Mouse (Mus musculus): ENCODE measurements around the gene Sectm1a. TPM values are rescaled to one million over a fixed set of nuclear protein-coding genes. Genes with fewer than 3 reads are reported as not detected.
"Not testable (repeated sequence)": the region's sequence is repeated elsewhere in the genome, so short reads cannot be mapped to it uniquely, and the experiment has no call there.

Gene Sectm1a
- polyA plus RNA-seq, 1 experiment from 2014 or later, result 0.81 TPM

GRCm38 (mm10) chr11:121111051-121111450 is 30.0 kb upstream of the Sectm1a start:
- no peak overlapping the region for H3K9ac ChIP-seq
- no peak overlapping the region for H3K4me2 ChIP-seq
- no peaks in the 10 kb centered on the region for H3K36me3 ChIP-seq
- H3K4me1 ChIP-seq, result no peaks in the 10 kb centered on the region
- ATAC-seq (ENCODE audit: insufficient number of reproducible peaks, low FRiP score, low TSS enrichment, low read depth), result no peak
- H3K9me3 ChIP-seq, result no peaks in the 10 kb centered on the region
- no peak overlapping the region for H3K27ac ChIP-seq
- 93% methylated on average over 3 of the region's 3 CpGs for WGBS
- H3K27me3 ChIP-seq, result no peaks in the 10 kb centered on the region
- no peak overlapping the region for H3K4me3 ChIP-seq

DNA sequence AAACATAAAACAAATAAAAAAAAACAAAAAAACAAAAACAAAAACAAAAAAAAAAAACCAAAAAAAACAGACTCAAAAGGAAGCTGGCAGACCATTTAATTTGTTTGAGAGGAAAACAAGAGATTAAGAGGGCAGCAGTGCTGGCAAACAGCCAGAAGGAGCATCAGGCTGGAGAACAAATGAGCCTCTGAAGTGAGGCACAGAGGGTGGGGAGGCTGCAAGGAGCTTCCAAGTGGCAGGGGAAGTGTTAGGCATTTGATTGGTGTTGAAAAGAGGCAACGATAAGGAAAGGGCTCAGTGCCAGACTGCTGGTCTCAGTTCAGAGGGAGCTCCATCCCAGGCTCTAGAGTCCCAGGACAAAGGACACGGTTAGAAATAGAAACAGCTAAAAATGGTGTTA is 29.0 kb upstream of the Sectm1a start:
- Histone ChIP-seq H3K9me3 (no peaks in the 10 kb centered on the region), H3K4me1 (no peaks in the 10 kb centered on the region), H3K9ac (no peak overlapping the region), H3K4me3 (no peak overlapping the region), H3K27me3 (no peaks in the 10 kb centered on the region), H3K36me3 (no peaks in the 10 kb centered on the region), H3K27ac (no peak overlapping the region), H3K4me2 (no peak overlapping the region)
- no peak for ATAC-seq (ENCODE audit: insufficient number of reproducible peaks, low FRiP score, low TSS enrichment, low read depth)
- whole genome bisulfite sequencing, result 25% methylated on average over 2 of the region's 2 CpGs

GRCm38 (mm10) chr11:121108061-121108460 is 27.0 kb upstream of the Sectm1a start:
- H3K9ac ChIP-seq, result no peak overlapping the region
- H3K27me3 ChIP-seq, result no peaks in the 10 kb centered on the region
- H3K4me3 ChIP-seq, result no peak overlapping the region
- no peak overlapping the region for H3K27ac ChIP-seq
- no peak overlapping the region for H3K4me2 ChIP-seq
- no peaks in the 10 kb centered on the region for H3K9me3 ChIP-seq
- H3K36me3 ChIP-seq, result no peaks in the 10 kb centered on the region
- H3K4me1 ChIP-seq, result no peaks in the 10 kb centered on the region
- ATAC-seq (ENCODE audit: insufficient number of reproducible peaks, low FRiP score, low TSS enrichment, low read depth), result no peak
- WGBS, result 63% methylated on average over 9 of the region's 9 CpGs

DNA sequence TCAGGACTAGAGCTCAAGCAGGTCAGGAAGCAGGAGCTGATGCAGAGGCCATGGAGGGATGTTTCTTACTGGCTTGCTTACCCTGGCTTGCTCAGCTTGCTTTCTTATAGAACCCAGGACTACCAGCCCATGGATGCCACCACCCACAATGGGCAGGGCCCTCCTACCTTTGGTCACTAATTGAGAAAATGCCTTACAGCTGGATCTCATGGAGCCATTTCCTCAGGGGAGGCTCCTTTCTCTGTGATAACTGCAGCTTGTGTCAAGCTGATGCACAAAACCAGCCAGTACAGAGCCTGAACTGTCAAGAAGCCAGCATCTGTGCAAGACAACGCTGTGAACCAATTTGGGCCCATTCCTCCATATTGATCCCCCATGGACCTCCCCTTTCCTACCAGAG is 26.2 kb upstream of the Sectm1a start:
- not testable (repeated sequence) for H3K4me3 ChIP-seq; H3K27me3 ChIP-seq; ATAC-seq (ENCODE audit: insufficient number of reproducible peaks, low FRiP score, low TSS enrichment, low read depth); H3K4me1 ChIP-seq; H3K9me3 ChIP-seq; H3K9ac ChIP-seq; H3K27ac ChIP-seq; H3K4me2 ChIP-seq; H3K36me3 ChIP-seq
- WGBS, result 82% methylated on average over 1 of the region's 1 CpGs

DNA sequence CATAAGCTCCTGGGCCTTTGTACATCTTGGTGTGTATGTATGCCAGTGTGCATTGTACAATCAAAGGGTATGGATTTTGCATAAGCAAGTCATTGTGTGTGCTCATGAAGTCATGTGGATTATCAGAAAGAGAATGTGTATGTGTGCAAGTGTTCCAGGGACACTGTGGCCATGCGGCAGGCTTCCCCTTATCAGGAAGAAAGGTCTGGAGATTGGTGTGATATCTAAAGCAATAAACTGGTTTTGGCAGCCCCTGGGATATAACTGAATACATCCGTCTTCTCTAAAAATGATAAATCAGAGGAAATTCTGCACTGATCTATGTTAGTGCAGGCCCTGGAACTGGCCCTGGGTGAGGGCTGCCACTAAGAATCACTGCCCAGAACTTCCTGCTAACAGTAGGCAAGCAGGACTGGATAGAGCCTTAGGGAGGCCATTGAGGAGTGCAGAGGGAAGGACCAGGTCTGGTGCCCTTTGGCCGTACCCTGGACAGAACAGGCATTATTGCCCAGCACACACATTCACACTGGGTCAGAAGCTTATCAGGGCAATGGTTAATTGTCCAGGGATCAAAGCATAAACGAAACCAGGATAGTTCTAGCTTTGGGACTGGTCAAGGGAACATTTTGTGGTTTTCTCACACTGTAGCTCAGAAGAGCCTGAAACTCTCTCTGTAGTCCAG is 20.2 kb upstream of the Sectm1a start:
- no peak overlapping the region for H3K27ac ChIP-seq
- 80% methylated on average over 4 of the region's 4 CpGs for WGBS
- no peak for ATAC-seq (ENCODE audit: insufficient number of reproducible peaks, low FRiP score, low TSS enrichment, low read depth)

GRCm38 (mm10) chr11:121100692-121101091 is 19.7 kb upstream of the Sectm1a start:
- H3K9me3 ChIP-seq, result no peaks in the 10 kb centered on the region
- no peak overlapping the region for H3K4me2 ChIP-seq
- no peaks in the 10 kb centered on the region for H3K27me3 ChIP-seq
- H3K36me3 ChIP-seq, result no peaks in the 10 kb centered on the region
- H3K27ac ChIP-seq, result no peak overlapping the region
- no peak for ATAC-seq (ENCODE audit: insufficient number of reproducible peaks, low FRiP score, low TSS enrichment, low read depth)
- WGBS, result 35% methylated on average over 7 of the region's 7 CpGs
- no peak overlapping the region for H3K4me3 ChIP-seq
- no peak overlapping the region for H3K9ac ChIP-seq
- H3K4me1 ChIP-seq, result no peaks in the 10 kb centered on the region

More for the DNA sequence above, 20.2 kb upstream of the Sectm1a start:
- Histone ChIP-seq H3K36me3 (no peaks in the 10 kb centered on the region), H3K27me3 (no peaks in the 10 kb centered on the region), H3K9ac (no peak overlapping the region), H3K4me3 (no peak overlapping the region), H3K9me3 (no peaks in the 10 kb centered on the region), H3K4me1 (no peaks in the 10 kb centered on the region), H3K4me2 (no peak overlapping the region)

DNA sequence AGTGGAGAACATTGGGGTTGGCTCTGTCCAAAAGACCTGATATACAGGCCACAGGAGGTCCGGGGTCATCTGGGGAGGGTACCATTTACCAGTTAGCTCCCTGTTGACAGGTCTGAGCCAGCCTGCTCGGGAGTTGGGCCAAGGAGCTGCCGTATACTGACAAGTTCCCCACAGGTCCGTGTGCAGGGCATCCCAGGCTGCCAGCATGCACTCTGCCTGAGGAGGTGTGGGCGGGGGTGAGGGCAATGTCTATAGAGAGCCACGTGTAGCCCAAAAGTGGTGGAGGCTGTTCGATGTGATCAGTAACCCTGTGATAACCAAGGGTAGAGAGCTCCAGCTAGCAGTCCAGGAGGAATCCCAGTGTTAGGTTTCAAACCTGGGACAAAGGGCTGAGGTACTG is 18.7 kb upstream of the Sectm1a start:
- H3K9me3 ChIP-seq, result no peaks in the 10 kb centered on the region
- no peaks in the 10 kb centered on the region for H3K27me3 ChIP-seq
- no peak overlapping the region for H3K4me2 ChIP-seq
- 67% methylated on average over 7 of the region's 7 CpGs for WGBS
- no peak overlapping the region for H3K4me3 ChIP-seq
- no peak overlapping the region for H3K9ac ChIP-seq
- no peak overlapping the region for H3K27ac ChIP-seq
- no peaks in the 10 kb centered on the region for H3K4me1 ChIP-seq
- no peak for ATAC-seq (ENCODE audit: insufficient number of reproducible peaks, low FRiP score, low TSS enrichment, low read depth)
- no peaks in the 10 kb centered on the region for H3K36me3 ChIP-seq

- no peaks in the 10 kb centered on the region for H3K4me1 ChIP-seq
- H3K4me2 ChIP-seq, result no peak overlapping the region
- no peaks in the 10 kb centered on the region for H3K9me3 ChIP-seq
- WGBS, result 89% methylated on average over 14 of the region's 14 CpGs
- ATAC-seq (ENCODE audit: insufficient number of reproducible peaks, low FRiP score, low TSS enrichment, low read depth), result no peak
- no peaks in the 10 kb centered on the region for H3K27me3 ChIP-seq
- no peak overlapping the region for H3K9ac ChIP-seq
- H3K36me3 ChIP-seq, result no peaks in the 10 kb centered on the region
- no peak overlapping the region for H3K4me3 ChIP-seq
- no peak overlapping the region for H3K27ac ChIP-seq
These were observed 11.9 kb upstream of the Sectm1a start for GRCm38 (mm10) chr11:121092606-121093585.

GRCm38 (mm10) chr11:121090943-121091342 is 9.9 kb upstream of the Sectm1a start:
- H3K4me3 ChIP-seq, result no peak overlapping the region
- 46% methylated on average over 4 of the region's 4 CpGs for WGBS
- ATAC-seq (ENCODE audit: insufficient number of reproducible peaks, low FRiP score, low TSS enrichment, low read depth), result no peak
- no peaks in the 10 kb centered on the region for H3K27me3 ChIP-seq
- no peak overlapping the region for H3K27ac ChIP-seq
- no peaks in the 10 kb centered on the region for H3K36me3 ChIP-seq
- no peak overlapping the region for H3K4me2 ChIP-seq
- no peaks in the 10 kb centered on the region for H3K4me1 ChIP-seq
- H3K9me3 ChIP-seq, result no peaks in the 10 kb centered on the region
- no peak overlapping the region for H3K9ac ChIP-seq

GRCm38 (mm10) chr11:121089756-121090546 is 8.9 kb upstream of the Sectm1a start:
- Histone ChIP-seq H3K27me3 (no peaks in the 10 kb centered on the region), H3K4me3 (no peak overlapping the region), H3K4me2 (no peak overlapping the region), H3K9me3 (no peaks in the 10 kb centered on the region), H3K36me3 (no peaks in the 10 kb centered on the region), H3K4me1 (no peaks in the 10 kb centered on the region), H3K9ac (no peak overlapping the region), H3K27ac (no peak overlapping the region)
- ATAC-seq (ENCODE audit: insufficient number of reproducible peaks, low FRiP score, low TSS enrichment, low read depth), result no peak
- 84% methylated on average over 2 of the region's 2 CpGs for WGBS

- Histone ChIP-seq H3K9ac (no peak overlapping the region), H3K4me2 (no peak overlapping the region), H3K27ac (no peak overlapping the region), H3K4me3 (no peak overlapping the region), H3K27me3 (no peaks in the 10 kb centered on the region), H3K4me1 (no peaks in the 10 kb centered on the region), H3K36me3 (no peaks in the 10 kb centered on the region), H3K9me3 (no peaks in the 10 kb centered on the region)
- no peak for ATAC-seq (ENCODE audit: insufficient number of reproducible peaks, low FRiP score, low TSS enrichment, low read depth)
- 57% methylated on average over 6 of the region's 6 CpGs for WGBS
These were observed 8.0 kb upstream of the Sectm1a start for GRCm38 (mm10) chr11:121088997-121089396.

GRCm38 (mm10) chr11:121086296-121086695 is 5.3 kb upstream of the Sectm1a start:
- no peak overlapping the region for H3K9ac ChIP-seq
- H3K4me1 ChIP-seq, result no peaks in the 10 kb centered on the region
- H3K27ac ChIP-seq, result no peak overlapping the region
- 63% methylated on average over 4 of the region's 4 CpGs for WGBS
- H3K4me2 ChIP-seq, result no peak overlapping the region
- ATAC-seq (ENCODE audit: insufficient number of reproducible peaks, low FRiP score, low TSS enrichment, low read depth), result no peak
- no peak overlapping the region for H3K4me3 ChIP-seq
- no peaks in the 10 kb centered on the region for H3K36me3 ChIP-seq
- H3K9me3 ChIP-seq, result no peaks in the 10 kb centered on the region
- no peaks in the 10 kb centered on the region for H3K27me3 ChIP-seq

Data from limb, embryonic 15.5 days (tissue).